In genomic region chr5:34191021-34191420, GRCm38 (mm10) we compare ENCODE assay signal across 10 mouse cellular contexts. TPM values are rescaled to one million over a fixed set of nuclear protein-coding genes. Genes with fewer than 3 reads are reported as not detected.
A peak's percentile ranks its signal among the peaks of the same experiment; 100 is the strongest.
DNase-seq lines count a peak whose midpoint lies in the region; TF ChIP-seq lines count a peak whose summit lies in the region.
"Had no signal": no experiment of that assay in that cellular context is flagged by ENCODE, and none has a peak within 500 bp of the region (broad histone marks: within the 10 kb centered on the region; RNA-seq: fewer than 3 reads in every experiment).

No protein-coding gene starts in this region.

- no peak for TF ChIP-seq POLR2A in heart, adult 2 months (IDR thresholded peaks at IDR 0.05; ENCODE audit: insufficient read depth, low read depth, low read length)

- no peak for TF ChIP-seq EP300 in heart, adult 2 months (IDR thresholded peaks at IDR 0.05; ENCODE audit: insufficient read depth, low read depth, low read length)

- H3K9ac ChIP-seq in heart, adult 2 months (ENCODE audit: low read depth, low read length): no peak overlapping the region
- H3K9ac ChIP-seq: limb, embryonic 15.5 days had no signal

- 57% methylated on average over 4 of the region's 4 CpGs for WGBS in heart, adult 2 months

- DNase-seq in heart, adult 11 months: peak; percentile 96
- DNase-seq in heart, adult 9 months (ENCODE audit: low spot score in 2 of 2): no peak
- peak; percentile 55 for DNase-seq in right cerebral cortex, adult 18-20 months
- DNase-seq in right cerebral cortex, postnatal 10 days (ENCODE audit: low spot score in 2 of 2): no peak
- DNase-seq in kidney, postnatal 25 days: peak; percentile 72 to 90
- DNase-seq in testis, postnatal 10 days (ENCODE audit: low spot score): peak; percentile 62
- no peak for DNase-seq in yolk sac, embryonic 10.5 days (ENCODE audit: low spot score)
- no peak for DNase-seq in heart, adult 2 months

- no peak overlapping the region for H3K27ac ChIP-seq in heart, adult 2 months
- H3K27ac ChIP-seq: limb, embryonic 15.5 days had no signal

- H3K4me1 ChIP-seq in heart, adult 2 months (ENCODE audit: control insufficient read depth, insufficient read depth, low read length): peaks cover 13% of the 10 kb centered on the region

- no peak for TF ChIP-seq CTCF in heart, adult 2 months (IDR thresholded peaks at IDR 0.05)

- no peak overlapping the region for H3K4me3 ChIP-seq in heart, adult 2 months
- H3K4me3 ChIP-seq: limb, embryonic 15.5 days had no signal

- no peaks in the 10 kb centered on the region for H3K36me3 ChIP-seq in heart, adult 2 months (ENCODE audit: control insufficient read depth, insufficient read depth, low read length)
- H3K36me3 ChIP-seq: limb, embryonic 15.5 days had no signal

- no peaks in the 10 kb centered on the region for H3K79me2 ChIP-seq in heart, adult 2 months (replicated peaks; ENCODE audit: control insufficient read depth, insufficient read depth, low read length)

- H3K27me3 ChIP-seq in heart, adult 2 months (ENCODE audit: control insufficient read depth, insufficient read depth, low read length): no peaks in the 10 kb centered on the region
- H3K27me3 ChIP-seq: limb, embryonic 15.5 days had no signal

- intact Hi-C loops in heart, adult 2 months (cut with DNase I): loop anchor here (5.0 kb wide), 1 partner anchor 49 kb away; no protein-coding TSS in a partner anchor

RNA-seq across cellular contexts. Expression of gene Mxd4, which starts 3.5 kb away (rescaled TPM):
- 10 to 100 TPM; 63.3 to 71.4 TPM for total RNA-seq in heart, adult 2 months (2021)
- 78.1 and 89.8 TPM in 2 replicates for polyA plus RNA-seq in heart, adult 2 months (2012; rRNA removed)

RNA-seq across cellular contexts. Expression of gene Haus3, which starts 21.7 kb away (rescaled TPM):
- 1 to 10 TPM; 3.2 to 4.8 TPM for total RNA-seq in heart, adult 2 months (2021)
- 0.92 and 1.8 TPM in 2 replicates for polyA plus RNA-seq in heart, adult 2 months (2012; rRNA removed)

RNA-seq across cellular contexts. Expression of gene Poln, which starts 21.8 kb away (rescaled TPM):
- 1 to 10 TPM; 7.0 TPM for total RNA-seq in heart, adult 2 months (2021)
- 3.4 and 4.3 TPM in 2 replicates for polyA plus RNA-seq in heart, adult 2 months (2012; rRNA removed)
- polyA plus RNA-seq: small intestine, adult 2 months had no signal

Comparison
In these comparisons a context has a peak if more than half of its experiments do, and no peak if none do; other contexts are left out.
1. DNase-seq: peak in heart, adult 11 months (single experiment), right cerebral cortex, adult 18-20 months (single experiment), kidney, postnatal 25 days (2 of 2) and testis, postnatal 10 days (single experiment); none in heart, adult 9 months (0 of 2), right cerebral cortex, postnatal 10 days (0 of 2), yolk sac, embryonic 10.5 days (single experiment) and heart, adult 2 months (0 of 2).